Mouse (Mus musculus) adrenal gland, postnatal 4 days (tissue): ENCODE data around the gene Col6a5. TPM values are rescaled to one million over a fixed set of nuclear protein-coding genes. Genes with fewer than 3 reads are reported as not detected.
A peak's percentile ranks its signal among the peaks of the same experiment; 100 is the strongest.

Experiments
- DNase-seq, 2 experiments: peaks; one replicate each; pipeline ENCODE4 v3.0.0; 2021 to 2022; ENCODE audit warnings: low spot score in 2 of 2, mixed read lengths in 2 of 2
- long read RNA-seq, 2 experiments: library from polyadenylated mRNA; stranded (forward); transcript quantifications; one replicate each; pipeline ENCODE4 v2.0.0; 2021
- total RNA-seq, 2 experiments: library from RNA; stranded (reverse); gene quantifications; 2 replicates each; pipeline ENCODE4 v1.2.3; 2021

Col6a5 gene
- total RNA-seq = 1 to 10 TPM; 5.5 to 6.4 TPM
- long read RNA-seq, experiment 1, partial matches to known transcripts = 0 of 2 reads
- long read RNA-seq, experiment 1, other reads (novel, unspliced or antisense) = 2 of 2 reads
- long read RNA-seq, experiment 2, partial matches to known transcripts = 1 of 4 reads
- long read RNA-seq, experiment 2, other reads (novel, unspliced or antisense) = 3 of 4 reads

GRCm38 (mm10) chr9:105960533-105960932 is at the start of gene Col6a5:
TSS of gene Col6a5 (minus strand) at chr9:105960643.
- peak in 1 of 2 experiments; percentile 18 for DNase-seq

GRCm38 (mm10) chr9:105997955-105998354 is 37.5 kb upstream of the Col6a5 start:
- DNase-seq = no peak

DNA sequence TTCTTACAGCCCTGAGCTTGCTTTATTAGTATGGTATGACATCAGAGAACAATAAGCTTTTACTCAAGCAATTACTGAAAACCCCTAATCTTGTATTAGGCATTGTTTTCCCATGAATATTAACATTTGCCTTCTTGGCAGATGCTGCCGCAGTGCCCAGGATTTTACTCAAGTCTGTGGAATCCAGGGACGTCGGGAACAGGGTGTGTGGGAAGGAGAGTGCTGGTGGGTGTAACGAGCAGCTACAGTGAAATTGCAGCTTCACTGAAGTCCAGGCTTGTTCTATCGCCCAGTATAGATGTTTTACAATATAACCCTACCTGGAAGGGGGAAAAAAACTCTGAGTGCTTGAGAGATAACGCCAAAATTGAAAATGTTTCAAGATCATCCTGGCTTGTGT is 32.0 kb upstream of the Col6a5 start:
- no peak for DNase-seq

GRCm38 (mm10) chr9:105990099-105990498 is 29.7 kb upstream of the Col6a5 start:
- DNase-seq = no peak

GRCm38 (mm10) chr9:105989468-105989867 is 29.0 kb upstream of the Col6a5 start:
- no peak for DNase-seq

DNA sequence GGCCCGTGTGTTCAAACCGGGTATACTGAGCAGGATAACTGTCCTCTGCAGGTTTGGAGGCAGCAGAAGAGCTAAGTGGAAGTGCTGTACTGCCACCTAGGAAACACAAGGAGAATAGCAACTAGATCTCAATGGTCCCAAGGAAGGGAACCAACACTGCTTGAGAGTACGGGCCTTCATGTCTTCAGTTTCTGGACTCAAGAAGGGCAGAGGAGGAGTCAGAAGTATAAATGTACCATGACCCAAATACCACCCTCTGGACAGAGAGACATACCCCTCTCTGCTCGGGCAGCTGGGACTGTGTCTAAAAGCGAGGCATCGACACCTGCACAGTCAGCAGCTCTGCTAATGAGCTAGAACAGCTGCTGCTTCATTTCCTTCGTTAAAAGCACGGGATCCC is 27.7 kb upstream of the Col6a5 start:
- no peak for DNase-seq

- DNase-seq = no peak
Measured at GRCm38 (mm10) chr9:105984931-105985519, 24.6 kb upstream of the Col6a5 start.

- no peak for DNase-seq
Measured at GRCm38 (mm10) chr9:105978479-105978878, 18.0 kb upstream of the Col6a5 start.

DNA sequence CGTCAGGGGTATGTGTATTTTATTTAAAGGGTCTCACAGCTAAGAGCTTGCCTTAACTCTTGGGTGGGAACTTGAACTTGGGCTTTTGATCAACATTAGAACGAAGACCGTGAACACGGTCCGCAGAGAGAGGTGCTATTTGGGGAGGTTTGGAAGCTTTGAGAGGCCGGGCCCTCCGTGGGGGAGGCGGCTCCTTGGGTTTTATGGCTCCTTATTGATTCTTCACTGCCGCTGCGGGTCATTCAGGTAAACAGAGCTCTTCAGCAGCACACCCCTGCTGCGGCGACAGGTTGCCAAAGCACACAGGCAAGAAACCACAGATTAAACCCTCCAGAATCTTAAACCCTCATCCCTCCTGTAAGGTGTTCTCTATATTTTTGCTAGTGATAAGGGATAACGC is 16.4 kb upstream of the Col6a5 start:
- no peak for DNase-seq

DNA sequence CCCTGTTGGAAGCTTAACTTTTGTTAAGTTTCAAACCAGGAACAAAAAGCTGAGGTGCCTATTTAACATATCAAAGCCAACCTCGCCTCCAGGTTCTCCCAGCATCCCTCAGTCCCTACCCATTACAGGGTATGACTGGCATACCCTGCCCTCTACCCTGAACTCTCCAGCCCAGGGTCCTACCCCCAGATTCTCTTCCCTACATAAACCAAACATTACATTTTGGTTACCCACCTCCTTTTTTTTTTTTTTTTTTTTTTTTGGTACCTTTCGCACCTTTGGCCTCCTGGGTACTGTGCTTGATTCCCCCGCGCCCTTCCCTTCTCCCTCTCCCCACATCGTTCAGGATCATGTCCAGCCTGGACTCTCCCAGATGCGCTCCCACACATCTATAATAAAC is 15.9 kb upstream of the Col6a5 start:
- DNase-seq = no peak

DNA sequence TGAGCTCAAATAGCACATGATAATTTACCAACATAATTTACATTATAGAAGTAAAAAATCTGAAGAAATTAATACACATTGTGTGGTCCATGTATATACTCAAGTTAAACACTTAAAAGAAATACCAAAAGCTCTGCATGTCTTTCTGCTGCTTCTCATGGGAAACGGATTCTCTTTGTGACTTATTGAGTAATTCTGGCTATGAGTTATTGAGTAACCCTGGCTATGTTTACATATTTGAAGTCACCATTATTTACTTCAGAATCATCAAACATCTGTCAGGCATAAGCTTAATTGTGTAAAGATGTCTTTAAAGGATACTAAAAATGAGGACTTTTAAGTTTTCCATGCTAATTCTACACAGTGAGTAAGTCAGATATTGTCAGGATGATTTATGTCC is 13.3 kb upstream of the Col6a5 start:
- DNase-seq = no peak

DNA sequence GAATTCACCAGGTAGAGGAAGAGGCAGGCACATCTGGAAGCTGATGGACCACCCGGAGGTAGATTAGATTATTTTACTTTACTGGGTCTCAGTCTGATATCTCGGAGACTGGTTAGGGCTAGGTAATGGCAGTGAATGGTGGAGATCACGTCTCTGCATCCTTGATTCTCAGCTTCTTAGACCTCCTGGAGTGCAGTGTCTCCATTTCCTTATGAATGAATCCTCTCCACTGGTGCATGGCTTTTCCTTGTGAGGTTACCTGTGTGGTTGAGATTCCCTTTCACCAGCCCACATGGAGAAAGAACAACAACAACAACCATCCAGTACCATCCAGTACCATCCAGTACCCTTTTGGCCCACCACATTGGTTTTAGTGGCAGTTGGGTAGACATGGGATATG is 11.6 kb upstream of the Col6a5 start:
- DNase-seq = no peak

DNA sequence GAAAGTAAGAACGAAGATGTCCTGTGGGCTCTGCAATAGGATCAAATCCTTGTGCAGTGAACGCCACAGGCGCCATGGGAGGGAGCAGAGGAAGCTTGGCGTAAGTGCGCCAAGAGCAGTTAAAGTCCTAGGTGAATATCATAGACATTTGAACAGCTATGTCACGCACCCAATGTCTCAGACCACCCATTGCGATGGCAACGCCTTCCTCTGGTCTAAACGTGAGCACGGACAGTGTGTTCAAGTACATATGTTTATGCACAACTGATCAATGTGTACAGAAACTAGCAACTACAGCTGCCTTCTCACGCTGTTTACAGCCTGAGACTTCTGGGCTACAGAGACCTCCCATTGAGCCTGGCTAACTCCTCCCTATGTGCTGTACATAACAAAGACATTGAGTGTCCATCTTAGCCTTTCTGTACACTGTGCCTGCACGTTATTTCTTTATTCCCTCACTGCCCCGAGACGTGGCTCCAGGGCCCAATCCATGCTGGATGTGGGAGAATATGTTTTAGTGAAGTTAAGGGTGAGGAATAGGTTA is 11.0 kb upstream of the Col6a5 start:
- DNase-seq = no peak

DNA sequence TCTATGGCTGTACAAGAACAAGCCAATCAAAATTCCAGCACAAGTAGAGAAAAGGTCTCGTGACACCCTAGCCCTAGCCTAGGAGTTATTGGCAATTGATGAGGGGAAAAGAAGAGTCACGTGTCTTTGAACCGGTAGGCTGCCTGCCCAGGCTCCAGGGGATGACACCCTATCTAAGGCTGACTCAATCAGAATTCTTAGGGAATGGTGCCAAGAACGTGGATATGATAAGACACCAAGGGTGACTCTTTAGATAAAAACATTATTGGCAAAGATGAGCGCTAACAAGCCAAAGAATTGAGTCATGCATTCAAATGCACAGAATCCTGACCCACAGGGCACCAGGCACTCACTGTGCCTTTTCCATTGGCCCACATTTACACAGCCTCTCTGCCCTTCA is 10.5 kb upstream of the Col6a5 start:
- no peak for DNase-seq

DNA sequence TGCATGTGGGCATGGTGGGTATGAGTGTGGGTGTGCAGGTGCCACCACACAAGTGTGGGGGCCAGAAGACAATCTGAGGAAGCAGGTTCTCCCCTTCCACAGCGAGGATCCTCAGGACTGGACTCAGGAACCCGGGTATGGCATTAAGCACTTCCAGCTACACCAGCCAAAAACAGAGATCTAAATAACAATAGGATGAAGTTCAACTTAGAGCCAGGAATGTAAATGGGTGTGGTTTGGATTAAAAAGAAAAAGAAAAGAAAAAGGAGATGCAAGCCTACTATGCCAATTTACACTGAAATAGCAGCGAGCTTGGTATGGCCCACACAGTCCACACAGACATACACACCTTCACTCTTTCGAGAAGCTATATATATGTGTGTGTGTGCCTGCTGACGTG is 7.5 kb upstream of the Col6a5 start:
- DNase-seq = no peak

- no peak for DNase-seq
Measured at GRCm38 (mm10) chr9:105959116-105959515, 1.3 kb downstream of the Col6a5 start.

DNA sequence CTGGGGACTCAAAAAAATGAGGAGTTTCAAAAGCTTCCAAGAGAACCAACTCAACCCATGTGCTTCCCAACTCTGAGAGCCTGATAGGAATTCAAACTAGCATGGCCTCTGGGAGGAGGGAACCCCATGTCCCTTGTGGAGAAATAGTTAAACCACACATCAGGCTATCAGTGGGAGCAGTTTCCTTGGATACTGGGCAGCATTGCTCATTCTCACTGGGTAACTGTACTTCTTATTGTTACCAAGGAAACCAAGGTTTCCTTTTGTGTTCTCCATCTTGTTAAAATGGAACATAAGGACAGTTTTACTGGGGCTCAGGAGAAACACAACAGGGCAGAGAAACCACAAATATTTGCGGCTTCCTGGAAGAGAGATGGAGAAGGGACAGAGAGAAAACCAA is 10.7 kb downstream of the Col6a5 start:
- DNase-seq = no peak

- no peak for DNase-seq
Measured at GRCm38 (mm10) chr9:105947577-105947976, 12.9 kb downstream of the Col6a5 start.

DNA sequence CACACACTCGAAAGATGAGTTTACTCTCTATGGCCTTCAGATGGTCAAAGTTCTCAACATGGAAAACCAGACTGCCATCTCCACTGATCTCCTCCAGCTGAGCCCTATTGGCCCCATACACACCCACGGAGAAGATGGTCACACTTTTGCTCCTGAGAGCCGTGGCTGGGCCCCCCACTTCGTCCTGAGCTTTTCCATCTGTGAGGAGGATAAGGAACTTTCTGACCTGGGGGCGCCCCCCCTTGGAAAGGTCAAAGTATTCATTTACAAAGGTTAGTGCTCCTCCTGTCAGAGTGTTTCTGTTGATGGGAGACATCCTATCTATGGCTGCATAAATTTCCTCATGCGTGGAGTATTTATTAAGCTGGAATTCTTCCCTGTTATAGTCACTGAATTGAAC is 26.6 kb downstream of the Col6a5 start:
- no peak for DNase-seq

DNA sequence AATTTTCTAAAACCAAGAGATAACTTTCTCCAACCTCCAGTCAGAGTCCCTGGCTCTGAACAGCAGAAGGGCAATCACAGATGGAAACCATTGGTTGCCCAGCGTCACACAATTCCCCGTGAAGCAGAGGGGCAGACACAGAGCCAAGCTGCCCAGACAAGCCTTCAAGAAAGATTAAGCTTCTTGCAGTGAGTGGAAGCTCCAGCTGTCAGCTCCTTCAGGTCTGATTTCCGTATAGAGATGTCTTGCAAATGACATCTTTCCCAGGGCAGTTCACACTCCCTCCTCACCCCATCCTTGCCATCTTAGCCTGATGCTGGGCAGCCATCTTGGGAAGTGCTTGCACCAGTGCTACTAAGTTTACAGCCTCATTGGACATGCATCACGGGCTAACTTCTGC is 31.2 kb downstream of the Col6a5 start:
- no peak for DNase-seq

DNA sequence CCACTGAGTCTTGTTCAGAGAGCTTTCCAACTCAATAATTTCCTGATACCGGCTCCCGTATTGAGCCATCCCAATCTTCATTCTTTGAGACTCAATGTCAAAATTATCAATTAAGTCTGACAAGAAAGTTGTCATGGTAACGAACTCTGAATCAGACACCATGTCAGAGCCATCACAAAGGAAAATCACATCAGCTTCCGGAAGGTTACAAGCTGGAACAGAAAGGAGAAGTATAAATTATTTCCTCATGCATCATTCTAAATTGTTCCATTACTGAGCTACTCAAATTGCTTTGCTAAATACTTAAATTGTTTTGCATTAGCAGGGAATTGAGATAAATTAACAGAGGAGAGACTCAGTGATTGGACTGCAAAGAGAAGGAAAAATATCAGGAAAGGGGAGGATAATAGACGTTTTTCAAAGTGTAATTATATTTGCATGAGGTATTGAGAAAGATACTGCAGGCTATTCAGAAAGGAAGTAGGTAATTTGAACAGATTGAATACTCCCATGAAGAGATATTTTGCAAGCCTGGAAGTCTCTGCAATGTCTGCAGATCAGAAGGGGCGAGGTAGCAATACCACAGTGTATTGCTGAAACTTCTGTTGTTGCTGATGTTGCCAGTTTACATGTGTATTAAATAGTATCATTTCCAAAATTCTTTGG is 31.9 kb downstream of the Col6a5 start:
- no peak for DNase-seq

DNA sequence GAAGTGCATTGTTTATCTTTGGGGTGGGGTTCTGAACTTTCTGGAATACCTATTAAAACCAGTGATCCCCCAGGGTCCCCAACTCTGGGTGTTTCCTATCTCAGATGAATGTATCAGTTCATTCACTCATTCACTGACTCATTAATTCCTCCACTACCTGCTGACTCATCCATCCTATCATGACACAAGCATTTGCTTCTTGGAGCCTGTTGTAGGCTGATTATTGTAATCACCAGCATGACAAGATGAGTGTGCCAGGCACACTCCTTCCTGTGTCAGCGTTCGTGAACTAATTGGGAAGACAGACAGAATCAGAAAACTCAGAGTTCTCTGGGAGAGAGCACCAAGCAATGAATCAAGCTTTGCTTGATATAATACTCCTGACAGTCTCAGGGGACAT is 36.8 kb downstream of the Col6a5 start:
- no peak for DNase-seq

DNA sequence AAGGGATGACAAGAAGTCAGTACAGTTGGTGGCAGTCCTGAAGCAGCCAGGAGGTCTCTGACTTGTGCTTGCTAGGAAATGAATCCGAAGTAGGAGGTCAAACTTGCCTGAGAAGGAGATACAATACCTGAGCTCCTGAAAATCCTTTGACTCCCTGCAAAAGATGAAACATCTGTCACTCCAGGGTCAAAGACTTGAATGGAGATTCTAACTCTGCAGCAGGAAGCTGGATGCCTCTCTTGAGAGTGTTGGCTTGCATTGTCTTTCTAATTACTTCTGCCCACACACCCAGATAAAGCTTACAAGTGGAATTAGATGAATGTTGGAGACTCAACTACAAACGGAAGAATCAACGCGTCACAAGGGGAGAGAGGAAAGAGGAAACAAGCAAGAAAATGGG is 45.3 kb downstream of the Col6a5 start:
- DNase-seq = no peak
